7 mouse cellular contexts compared by ENCODE assay signal in genomic region chr9:95844825-95845460, GRCm38 (mm10). TPM values are rescaled to one million over a fixed set of nuclear protein-coding genes. Genes with fewer than 3 reads are reported as not detected.
DNase-seq lines count a peak whose midpoint lies in the region; ATAC-seq and TF ChIP-seq lines count a peak whose summit lies in the region.

Gene Pls1, minus strand, starts transcription at chr9:95845311.

- no peaks in the 10 kb centered on the region; the same call in 1 of the 2 replicates for H3K27me3 ChIP-seq in embryonic facial prominence, embryonic 14.5 days (replicated peaks; ENCODE audit: control insufficient read depth, insufficient read depth, low read length)
- H3K27me3 ChIP-seq in heart, embryonic 11.5 days (ENCODE audit: control insufficient read depth, insufficient read depth, low read length), result peaks cover 22% of the 10 kb centered on the region
- no peaks in the 10 kb centered on the region; the same call in 1 of the 2 replicates for H3K27me3 ChIP-seq in kidney, embryonic 14.5 days (ENCODE audit: control insufficient read depth, insufficient read depth, low read length)
- peaks cover 18% of the 10 kb centered on the region for H3K27me3 ChIP-seq in limb, embryonic 13.5 days
- H3K27me3 ChIP-seq in midbrain, embryonic 15.5 days (replicated peaks), result peaks cover 13% of the 10 kb centered on the region; the same call in 1 of the 2 replicates
- peaks cover 5% of the 10 kb centered on the region for H3K27me3 ChIP-seq in spleen, adult 2 months (ENCODE audit: control insufficient read depth, insufficient read depth, low read length)

- H3K4me3 ChIP-seq in bone marrow macrophage, adult 2 months (ENCODE audit: insufficient read depth, low read length), result peak within 1 kb of the TSS; percentile 56
- H3K4me3 ChIP-seq in embryonic facial prominence, embryonic 14.5 days (ENCODE audit: low read depth, low read length), result peak within 1 kb of the TSS; percentile 61
- peak within 1 kb of the TSS; percentile 59 for H3K4me3 ChIP-seq in heart, embryonic 11.5 days (ENCODE audit: low read depth, low read length)
- peak within 1 kb of the TSS; percentile 66 for H3K4me3 ChIP-seq in kidney, embryonic 14.5 days (ENCODE audit: low read length)
- H3K4me3 ChIP-seq in limb, embryonic 13.5 days, result peak within 1 kb of the TSS; percentile 56
- H3K4me3 ChIP-seq in midbrain, embryonic 15.5 days, result peak within 1 kb of the TSS; percentile 61
- peak within 1 kb of the TSS; percentile 59 for H3K4me3 ChIP-seq in spleen, adult 2 months (ENCODE audit: extremely low read depth, insufficient read depth, insufficient read length)

- 1% methylated on average over 39 of the region's 46 CpGs for WGBS in embryonic facial prominence, embryonic 14.5 days
- 1% methylated on average over 45 of the region's 46 CpGs for WGBS in heart, embryonic 11.5 days (ENCODE audit: insufficient replicate concordance)
- under 1% methylated on average over 43 of the region's 46 CpGs for WGBS in kidney, embryonic 14.5 days
- under 1% methylated on average over 46 of the region's 46 CpGs for WGBS in limb, embryonic 13.5 days
- WGBS in midbrain, embryonic 15.5 days, result 1% methylated on average over 46 of the region's 46 CpGs
- 1% methylated on average over 46 of the region's 46 CpGs for WGBS in spleen, adult 2 months

- no peak for TF ChIP-seq POLR2A in bone marrow macrophage, adult 2 months (IDR thresholded peaks at IDR 0.05; ENCODE audit: borderline replicate concordance, low read depth, low read length)
- no peak for TF ChIP-seq POLR2A in spleen, adult 2 months (IDR thresholded peaks at IDR 0.05; ENCODE audit: low read depth, low read length)

- DNase-seq in embryonic facial prominence, embryonic 14.5 days (ENCODE audit: low spot score), result peak; percentile 82
- peak; percentile 50 to 63 for DNase-seq in spleen, adult 2 months (ENCODE audit: low read depth in 1 of 2, low spot score in 2 of 2)

- no peak for TF ChIP-seq CTCF in bone marrow macrophage, adult 2 months (IDR thresholded peaks at IDR 0.05; ENCODE audit: low read depth, low read length)
- TF ChIP-seq CTCF in spleen, adult 2 months (IDR thresholded peaks at IDR 0.05; ENCODE audit: extremely low read depth, insufficient read depth, insufficient read length, insufficient replicate concordance), result no peak

- H3K9ac ChIP-seq in embryonic facial prominence, embryonic 14.5 days (ENCODE audit: low read depth, low read length), result peak within 1 kb of the TSS; percentile 69
- H3K9ac ChIP-seq in heart, embryonic 11.5 days (ENCODE audit: low read depth, low read length), result peak within 1 kb of the TSS; percentile 68
- peak within 1 kb of the TSS; percentile 44 for H3K9ac ChIP-seq in kidney, embryonic 14.5 days (ENCODE audit: low read depth, low read length)
- H3K9ac ChIP-seq in limb, embryonic 13.5 days, result peak within 1 kb of the TSS; percentile 70
- peak within 1 kb of the TSS; percentile 62 for H3K9ac ChIP-seq in midbrain, embryonic 15.5 days

- H3K4me1 ChIP-seq in bone marrow macrophage, adult 2 months (ENCODE audit: control insufficient read depth, insufficient read depth, low read length), result no peaks in the 10 kb centered on the region
- H3K4me1 ChIP-seq in embryonic facial prominence, embryonic 14.5 days (ENCODE audit: control insufficient read depth, insufficient read depth, low read length), result no peaks in the 10 kb centered on the region; the same call in 1 of the 2 replicates
- H3K4me1 ChIP-seq in heart, embryonic 11.5 days (ENCODE audit: control insufficient read depth, insufficient read depth, low read length), result no peaks in the 10 kb centered on the region
- H3K4me1 ChIP-seq in kidney, embryonic 14.5 days (ENCODE audit: control insufficient read depth, insufficient read depth, low read length), result no peaks in the 10 kb centered on the region
- 0 out of 2 replicates have a peak, but pooled peaks cover 3% of the 10 kb centered on the region for H3K4me1 ChIP-seq in limb, embryonic 13.5 days
- peaks cover 7% of the 10 kb centered on the region; the same call in 1 of the 2 replicates for H3K4me1 ChIP-seq in midbrain, embryonic 15.5 days
- peaks cover 8% of the 10 kb centered on the region for H3K4me1 ChIP-seq in spleen, adult 2 months (ENCODE audit: control insufficient read depth, insufficient read depth, insufficient read length)

- H3K36me3 ChIP-seq in embryonic facial prominence, embryonic 14.5 days (ENCODE audit: control insufficient read depth, insufficient read depth, low read length), result no peaks in the 10 kb centered on the region
- H3K36me3 ChIP-seq in heart, embryonic 11.5 days (ENCODE audit: control insufficient read depth, insufficient read depth, low read length), result no peaks in the 10 kb centered on the region
- H3K36me3 ChIP-seq in kidney, embryonic 14.5 days (ENCODE audit: control insufficient read depth, insufficient read depth, low read length), result no peaks in the 10 kb centered on the region
- no peaks in the 10 kb centered on the region for H3K36me3 ChIP-seq in limb, embryonic 13.5 days
- no peaks in the 10 kb centered on the region for H3K36me3 ChIP-seq in midbrain, embryonic 15.5 days (replicated peaks)
- no peaks in the 10 kb centered on the region for H3K36me3 ChIP-seq in spleen, adult 2 months (ENCODE audit: control insufficient read depth, insufficient read depth, low read length)

- no peaks in the 10 kb centered on the region for H3K9me3 ChIP-seq in embryonic facial prominence, embryonic 14.5 days (ENCODE audit: control insufficient read depth, low read length)
- no peaks in the 10 kb centered on the region for H3K9me3 ChIP-seq in heart, embryonic 11.5 days (replicated peaks; ENCODE audit: control insufficient read depth, low read length)
- H3K9me3 ChIP-seq in kidney, embryonic 14.5 days (ENCODE audit: control insufficient read depth, low read length), result no peaks in the 10 kb centered on the region
- H3K9me3 ChIP-seq in limb, embryonic 13.5 days, result peaks cover 4% of the 10 kb centered on the region; the same call in 1 of the 2 replicates
- H3K9me3 ChIP-seq in midbrain, embryonic 15.5 days, result no peaks in the 10 kb centered on the region

- ATAC-seq in embryonic facial prominence, embryonic 14.5 days (ENCODE audit: low read depth), result peak; percentile 95
- peak; percentile 65 for ATAC-seq in heart, embryonic 11.5 days (replicated peaks; ENCODE audit: insufficient number of reproducible peaks, low FRiP score, low TSS enrichment)
- ATAC-seq in kidney, embryonic 14.5 days (ENCODE audit: low FRiP score, low TSS enrichment), result peak; percentile 92
- ATAC-seq in limb, embryonic 13.5 days (ENCODE audit: low FRiP score, low read depth), result peak; percentile 87
- peak; percentile 97 for ATAC-seq in midbrain, embryonic 15.5 days (replicated peaks)

- H3K4me2 ChIP-seq in embryonic facial prominence, embryonic 14.5 days (ENCODE audit: low read depth, low read length), result peak within 1 kb of the TSS; percentile 98
- H3K4me2 ChIP-seq in heart, embryonic 11.5 days, result peak within 1 kb of the TSS; percentile 99
- peak within 1 kb of the TSS; percentile 90 for H3K4me2 ChIP-seq in kidney, embryonic 14.5 days (replicated peaks; ENCODE audit: low read depth, low read length)
- H3K4me2 ChIP-seq in limb, embryonic 13.5 days (replicated peaks), result peak within 1 kb of the TSS; percentile 94
- peak within 1 kb of the TSS; percentile 86 for H3K4me2 ChIP-seq in midbrain, embryonic 15.5 days

- H3K27ac ChIP-seq in bone marrow macrophage, adult 2 months (ENCODE audit: insufficient read depth, low read depth, low read length), result no peak within 1 kb of the TSS
- H3K27ac ChIP-seq in embryonic facial prominence, embryonic 14.5 days (replicated peaks; ENCODE audit: low read depth, low read length), result no peak within 1 kb of the TSS
- H3K27ac ChIP-seq in heart, embryonic 11.5 days (ENCODE audit: low read depth, low read length), result no peak within 1 kb of the TSS
- no peak within 1 kb of the TSS for H3K27ac ChIP-seq in kidney, embryonic 14.5 days (ENCODE audit: low read depth, low read length)
- H3K27ac ChIP-seq in limb, embryonic 13.5 days, result no peak within 1 kb of the TSS
- H3K27ac ChIP-seq in midbrain, embryonic 15.5 days, result no peak within 1 kb of the TSS
- no peak within 1 kb of the TSS for H3K27ac ChIP-seq in spleen, adult 2 months (ENCODE audit: insufficient read depth, low read length)

RNA-seq across cellular contexts. Expression of gene Pls1, which starts in this region (rescaled TPM):
- not detected in 2 replicates for polyA plus RNA-seq in bone marrow macrophage, adult 2 months (2012; ENCODE audit: insufficient read depth, insufficient read length, missing spikeins)
- 5.5 and 6.4 TPM in 2 replicates for polyA plus RNA-seq in embryonic facial prominence, embryonic 14.5 days (2014; fragmentation: Nextera tagmentation; extraction: Ambion mirVana)
- 2.3 and 2.4 TPM in 2 replicates for polyA plus RNA-seq in heart, embryonic 11.5 days (2014; fragmentation: Nextera tagmentation; extraction: Ambion mirVana)
- polyA plus RNA-seq in kidney, embryonic 14.5 days (2014; fragmentation: Nextera tagmentation; extraction: Ambion mirVana), result 9.2 and 14.1 TPM in 2 replicates
- polyA plus RNA-seq in limb, embryonic 13.5 days (2015; fragmentation: Nextera tagmentation; extraction: Ambion mirVana), result 2.6 and 2.8 TPM in 2 replicates
- polyA plus RNA-seq in midbrain, embryonic 15.5 days (2015; fragmentation: Nextera tagmentation; extraction: Ambion mirVana), result 2.6 and 2.8 TPM in 2 replicates
- 0.38 and 0.49 TPM in 2 replicates for polyA plus RNA-seq in spleen, adult 2 months (2012; rRNA removed)

Comparison
In these comparisons a context has a peak if more than half of its experiments do, and no peak if none do; other contexts are left out.
1. Peak in DNase-seq and H3K4me3 ChIP-seq in spleen, adult 2 months; RNA of the gene not detected or under 1 TPM.